Mouse (Mus musculus) CH12.LX (cell line): ENCODE measurements around the gene Irf2bp2. TPM values are rescaled to one million over a fixed set of nuclear protein-coding genes. Genes with fewer than 3 reads are reported as not detected.

ENCODE experiments used
- DNase-seq: peaks from one replicate; pipeline ENCODE4 v3.0.0-alpha.2; 2013; ENCODE audit errors: extremely low read depth
- H3K27ac ChIP-seq: 2 replicates; pipeline ENCODE4 v1.5.1; 2012; ENCODE audit warnings: low read depth, mild to moderate bottlenecking, control low read depth, moderate library complexity; ENCODE audit not compliant: insufficient read depth
- H3K27me3 ChIP-seq: replicated peaks from 2 replicates; pipeline ENCODE3; 2012; ENCODE audit warnings: inconsistent platforms
- H3K36me3 ChIP-seq, 2 experiments: replicated peaks in 1 of 2; 2 replicates each; pipeline versions ENCODE3 to v1.6.1; 2012; ENCODE audit warnings: inconsistent platforms in 1 of 2, low read length in 1 of 2, mild to moderate bottlenecking in 1 of 2, mixed read lengths in 1 of 2, moderate library complexity in 1 of 2; ENCODE audit not compliant: control insufficient read depth in 1 of 2, insufficient read depth in 1 of 2
- H3K4me1 ChIP-seq, 2 experiments: 2 replicates each; pipeline ENCODE4 v1.6.1; 2012; ENCODE audit warnings: inconsistent platforms in 1 of 2, moderate library complexity in 1 of 2; ENCODE audit not compliant: insufficient read depth in 2 of 2, control insufficient read depth in 1 of 2
- H3K4me2 ChIP-seq: 2 replicates; pipeline ENCODE4 v1.6.1; 2012; ENCODE audit warnings: low read depth, mild to moderate bottlenecking, control low read depth; ENCODE audit not compliant: poor library complexity, insufficient read depth, severe bottlenecking
- H3K4me3 ChIP-seq, 3 experiments: fragments of 150-350 bp in 1 of 3; sonication (generic) in 1 of 3; replicated peaks in 1 of 3; 2 replicates each; pipeline versions ENCODE3 to v1.5.1; 2011 to 2012; ENCODE audit warnings: low read depth in 2 of 3, low read length in 2 of 3, mild to moderate bottlenecking in 2 of 3, moderate library complexity in 2 of 3, control low read depth in 1 of 3, improper control_type of control experiment in 1 of 3, inconsistent platforms in 1 of 3, mixed read lengths in 1 of 3; ENCODE audit not compliant: poor library complexity in 1 of 3
- H3K79me2 ChIP-seq: replicated peaks from 2 replicates; pipeline ENCODE4 v1.6.1; 2012; ENCODE audit warnings: mild to moderate bottlenecking, moderate library complexity; ENCODE audit not compliant: control insufficient read depth, poor library complexity, insufficient read depth, severe bottlenecking; ENCODE audit errors: extremely low read depth
- H3K9ac ChIP-seq: 2 replicates; pipeline ENCODE4 v1.6.1; 2012; ENCODE audit warnings: low read depth, mild to moderate bottlenecking, control low read depth, moderate library complexity; ENCODE audit not compliant: insufficient read depth
- H3K9me3 ChIP-seq: replicated peaks from 2 replicates; pipeline ENCODE3; 2012; ENCODE audit warnings: low read length, inconsistent platforms, mixed read lengths
- BHLHE40 ChIP-seq: IDR thresholded peaks from 2 replicates; pipeline ENCODE4 v1.6.1; 2011; ENCODE audit warnings: mild to moderate bottlenecking, low read depth, low read length, improper control_type of control experiment
- CHD1 ChIP-seq: IDR thresholded peaks from 2 replicates; pipeline ENCODE4 v1.6.1; 2012; ENCODE audit warnings: low read depth, low read length, improper control_type of control experiment, inconsistent platforms
- E2F4 ChIP-seq: IDR thresholded peaks from 2 replicates; pipeline ENCODE4 v1.6.1; 2011; ENCODE audit warnings: low read depth, low read length, improper control_type of control experiment; ENCODE audit not compliant: insufficient replicate concordance
- ELF1 ChIP-seq: IDR thresholded peaks from 2 replicates; pipeline ENCODE4 v1.6.1; 2014; ENCODE audit warnings: low read depth, mild to moderate bottlenecking, inconsistent platforms, low read length, improper control_type of control experiment
- EP300 ChIP-seq: IDR thresholded peaks from 2 replicates; pipeline ENCODE4 v1.6.1; 2011; ENCODE audit warnings: low read length, improper control_type of control experiment
- ETS1 ChIP-seq: conservative IDR thresholded peaks from 2 replicates; pipeline ENCODE4 v1.6.1; 2012; ENCODE audit warnings: low read depth, mild to moderate bottlenecking, inconsistent platforms, low read length, improper control_type of control experiment, moderate library complexity
- GABPA ChIP-seq: IDR thresholded peaks from 2 replicates; pipeline ENCODE4 v1.6.1; 2012; ENCODE audit warnings: low read depth, low read length, improper control_type of control experiment, inconsistent platforms; ENCODE audit not compliant: insufficient replicate concordance
- IRF4 ChIP-seq: IDR thresholded peaks from 2 replicates; pipeline ENCODE4 v1.6.1; 2014; ENCODE audit warnings: low read depth, mild to moderate bottlenecking, inconsistent platforms, low read length, improper control_type of control experiment
- KAT2A ChIP-seq: IDR thresholded peaks from 2 replicates; pipeline ENCODE4 v1.6.1; 2012; ENCODE audit warnings: low read length, improper control_type of control experiment, inconsistent platforms; ENCODE audit not compliant: insufficient replicate concordance
- MAX ChIP-seq: IDR thresholded peaks from 2 replicates; pipeline ENCODE4 v1.6.1; 2011; ENCODE audit warnings: low read length, improper control_type of control experiment
- MAZ ChIP-seq: IDR thresholded peaks from 2 replicates; pipeline ENCODE4 v1.6.1; 2012; ENCODE audit warnings: low read depth, mild to moderate bottlenecking, inconsistent platforms, low read length, improper control_type of control experiment, moderate library complexity
- MEF2A ChIP-seq: IDR thresholded peaks from 2 replicates; pipeline ENCODE4 v1.6.1; 2014; ENCODE audit warnings: low read depth, mild to moderate bottlenecking, inconsistent platforms, low read length, improper control_type of control experiment, borderline replicate concordance
- MXI1 ChIP-seq: IDR thresholded peaks from 2 replicates; pipeline ENCODE4 v1.6.1; 2011; ENCODE audit warnings: mild to moderate bottlenecking, low read depth, low read length, improper control_type of control experiment
- MYC ChIP-seq: IDR thresholded peaks from 2 replicates; pipeline ENCODE4 v1.6.1; 2011; ENCODE audit warnings: low read depth, mild to moderate bottlenecking, improper control_type of control experiment, low read length
- NELFE ChIP-seq: IDR thresholded peaks from 2 replicates; pipeline ENCODE4 v1.6.1; 2011; ENCODE audit warnings: low read depth, low read length, improper control_type of control experiment
- NRF1 ChIP-seq: IDR thresholded peaks from 2 replicates; pipeline ENCODE4 v1.6.1; 2014; ENCODE audit warnings: low read depth, mild to moderate bottlenecking, inconsistent platforms, low read length, improper control_type of control experiment, moderate library complexity
- PAX5 ChIP-seq: IDR thresholded peaks from 2 replicates; pipeline ENCODE4 v1.6.1; 2012; ENCODE audit warnings: low read length, inconsistent platforms, mixed read lengths
- TBP ChIP-seq: conservative IDR thresholded peaks from 2 replicates; pipeline ENCODE4 v1.6.1; 2011; ENCODE audit warnings: low read depth, low read length, improper control_type of control experiment
- USF1 ChIP-seq: IDR thresholded peaks from 2 replicates; pipeline ENCODE4 v1.6.1; 2014; ENCODE audit warnings: low read depth, mild to moderate bottlenecking, inconsistent platforms, low read length, improper control_type of control experiment
- ZKSCAN1 ChIP-seq: IDR thresholded peaks from 2 replicates; pipeline ENCODE4 v1.6.1; 2012; ENCODE audit warnings: low read depth, inconsistent platforms, low read length, improper control_type of control experiment, borderline replicate concordance
- ZMIZ1 ChIP-seq: IDR thresholded peaks from 2 replicates; pipeline ENCODE4 v1.6.1; 2012; ENCODE audit warnings: low read depth, mild to moderate bottlenecking, inconsistent platforms, low read length, improper control_type of control experiment
- ZNF384 ChIP-seq: IDR thresholded peaks from 2 replicates; pipeline ENCODE4 v1.6.1; 2012; ENCODE audit warnings: low read depth, low read length, improper control_type of control experiment, inconsistent platforms
- dilution Hi-C: fragments of 300-500 bp; cut with MboI; formaldehyde crosslinking; loops from 2 replicates; pipeline ENCODE4 v1.14.3; 2020; ENCODE audit warnings: low sequenced_read_pairs; ENCODE audit not compliant: extremely low pct_unique_long_range_greater_than_20kb, extremely low pct_ligation_motif_present
- in situ Hi-C: fragments of 300-500 bp; cut with MboI; formaldehyde crosslinking; loops from 3 replicates; pipeline ENCODE4 v1.14.3; 2019; ENCODE audit warnings: low sequenced_read_pairs, low pct_ligation_motif_present, low pct_unique_long_range_greater_than_20kb, mixed read lengths
- polyA plus RNA-seq: library from polyadenylated mRNA; unstranded; fragments of >175 nt; gene quantifications from 2 replicates; pipeline ENCODE4 v1.2.1, GENCODE M21; 2012; ENCODE audit warnings: low read depth; ENCODE audit not compliant: insufficient read length
- total RNA-seq, 2 experiments: library from RNA; depleted of rRNA; stranded (reverse); fragments of 300-350 nt in 1 of 2; fragments of >200 nt in 1 of 2; gene quantifications; 2 replicates each; pipeline ENCODE4 v1.2.3; 2012 to 2014

Irf2bp2 gene
- total and polyA plus RNA-seq, 3 experiments: 19.9 to 31.2 (median 28.6) TPM

- H3K4me1 ChIP-seq: peaks cover 15 to 47% of the 10 kb centered on the region in 2 experiments
- TF ChIP-seq ZMIZ1: no peak
- no peak for TF ChIP-seq TBP
- TF ChIP-seq MYC: no peak
- no peak for TF ChIP-seq KAT2A
- no peak for TF ChIP-seq MXI1
- TF ChIP-seq ETS1: no peak
- TF ChIP-seq ZNF384: no peak
- TF ChIP-seq MAZ: no peak
- no peak for TF ChIP-seq E2F4
- no peak for TF ChIP-seq NELFE
- TF ChIP-seq MEF2A: no peak
- TF ChIP-seq USF1: no peak
- TF ChIP-seq EP300: no peak
- no peak for TF ChIP-seq ELF1
- no peak for TF ChIP-seq BHLHE40
- TF ChIP-seq IRF4: no peak
- TF ChIP-seq PAX5: no peak
- no peak for TF ChIP-seq NRF1
- H3K4me3 ChIP-seq: no peak overlapping the region
- no peak overlapping the region for H3K27ac ChIP-seq
- no peak overlapping the region for H3K4me2 ChIP-seq
- no peaks in the 10 kb centered on the region for H3K27me3 ChIP-seq
- no peak overlapping the region for H3K9ac ChIP-seq
- no peaks in the 10 kb centered on the region for H3K36me3 ChIP-seq
- in situ Hi-C loops: no loop called here
- no peaks in the 10 kb centered on the region for H3K79me2 ChIP-seq
- no peak for DNase-seq
- peaks cover 3% of the 10 kb centered on the region for H3K9me3 ChIP-seq
- dilution Hi-C loops: no loop called here
These were observed 28.5 kb downstream of the Irf2bp2 start for GRCm38 (mm10) chr8:126565231-126565781.

- Histone ChIP-seq H3K9ac (no peak overlapping the region), H3K4me2 (no peak overlapping the region), H3K4me3 (no peak overlapping the region), H3K9me3 (peaks cover 3% of the 10 kb centered on the region), H3K27me3 (no peaks in the 10 kb centered on the region), H3K27ac (no peak overlapping the region), H3K79me2 (no peaks in the 10 kb centered on the region), H3K4me1 (peaks cover 15 to 47% of the 10 kb centered on the region in 2 experiments), H3K36me3 (no peaks in the 10 kb centered on the region)
- no peak for DNase-seq
- TF ChIP-seq ETS1 (no peak), MYC (no peak), GABPA (no peak), CHD1 (no peak), MAX (no peak), ELF1 (no peak), PAX5 (no peak), ZKSCAN1 (no peak)
- in situ Hi-C loops (no loop called here), dilution Hi-C loops (no loop called here)
These were observed 29.1 kb downstream of the Irf2bp2 start for GRCm38 (mm10) chr8:126564551-126565154.
